In the genomic region with DNA sequence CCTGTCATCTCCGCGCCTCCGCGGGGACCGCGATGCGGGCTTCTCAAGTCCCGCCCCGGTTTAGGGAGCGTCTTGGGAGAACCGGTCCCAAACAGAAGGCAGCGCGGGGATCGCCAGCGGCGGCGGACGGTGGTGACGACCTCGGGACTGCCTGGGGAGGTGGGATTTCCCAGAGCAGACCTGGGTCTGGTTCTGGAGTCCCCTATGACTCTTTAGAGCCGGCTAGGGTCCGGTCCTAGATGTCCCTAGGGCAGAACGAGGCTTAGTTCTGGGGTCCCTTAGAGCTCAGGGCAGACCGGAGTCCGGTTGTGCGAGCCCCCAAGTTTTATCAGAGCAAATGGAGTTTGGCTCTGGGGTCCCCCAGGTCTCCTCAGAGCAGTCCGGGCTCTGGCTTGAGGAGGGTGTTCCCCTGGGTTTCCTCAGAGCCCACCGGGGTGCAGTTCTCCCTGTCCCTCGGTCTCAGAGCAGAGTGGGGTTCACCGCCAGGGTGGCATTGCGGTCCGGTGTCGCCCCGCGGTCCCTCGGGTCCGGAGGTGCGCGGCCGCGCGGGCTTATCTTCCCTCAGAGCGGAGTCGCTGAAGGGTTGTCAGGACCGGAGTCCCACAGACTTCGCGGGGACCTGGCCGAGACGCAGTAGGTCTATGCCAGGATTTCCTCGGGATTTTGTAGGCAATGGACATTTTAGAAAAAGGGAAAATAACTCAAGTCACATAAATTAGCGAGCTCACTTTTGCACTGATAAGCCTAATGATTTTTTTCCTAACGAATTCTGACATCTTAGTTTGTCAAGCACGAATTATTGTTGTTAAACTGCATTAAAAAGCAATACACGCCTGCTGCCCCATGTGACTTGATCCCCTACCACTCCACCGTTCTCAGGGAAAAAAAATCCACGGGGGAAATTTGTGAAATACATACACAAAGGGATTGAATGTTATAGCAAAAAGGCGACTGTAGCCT, we compare ENCODE assay signal across 8 mouse cellular contexts. TPM values are rescaled to one million over a fixed set of nuclear protein-coding genes. Genes with fewer than 3 reads are reported as not detected.
A peak's percentile ranks its signal among the peaks of the same experiment; 100 is the strongest.
DNase-seq lines count a peak whose midpoint lies in the region; ATAC-seq lines count a peak whose summit lies in the region.

No protein-coding gene starts in this region.

- no peaks in the 10 kb centered on the region for H3K36me3 ChIP-seq in intestine, embryonic 16.5 days (ENCODE audit: control insufficient read depth, insufficient read depth, low read length)
- no peaks in the 10 kb centered on the region for H3K36me3 ChIP-seq in liver, embryonic 16.5 days (ENCODE audit: control insufficient read depth, insufficient read depth)

- H3K4me1 ChIP-seq in intestine, embryonic 16.5 days (ENCODE audit: control insufficient read depth, insufficient read depth, low read length) = peaks cover 9% of the 10 kb centered on the region; the same call in 1 of the 2 replicates
- no peaks in the 10 kb centered on the region; the same call in none of the 2 replicates for H3K4me1 ChIP-seq in liver, embryonic 16.5 days (ENCODE audit: control insufficient read depth, low read depth, low read length)

- peak; percentile 58 for ATAC-seq in intestine, embryonic 16.5 days
- no peak for ATAC-seq in liver, embryonic 16.5 days (ENCODE audit: low read depth)

- H3K9me3 ChIP-seq in intestine, embryonic 16.5 days (ENCODE audit: control insufficient read depth, low read length) = no peaks in the 10 kb centered on the region
- no peaks in the 10 kb centered on the region for H3K9me3 ChIP-seq in liver, embryonic 16.5 days (replicated peaks; ENCODE audit: control insufficient read depth, low read length)

- peak overlapping the region; percentile 83 for H3K4me2 ChIP-seq in intestine, embryonic 16.5 days (ENCODE audit: low read depth, low read length)
- peak overlapping the region; percentile 62 for H3K4me2 ChIP-seq in liver, embryonic 16.5 days (ENCODE audit: low read depth, low read length)

- intact Hi-C loops in left cerebral cortex, postnatal 36 days (cut with DNase I) = loop anchor here (10.0 kb wide), 3 partner anchors 138 to 398 kb away; no protein-coding TSS in a partner anchor
- intact Hi-C loops in left cerebral cortex, postnatal 10 days (cut with DNase I) = loop anchor here (10.0 kb wide), 3 partner anchors 138 to 398 kb away; no protein-coding TSS in a partner anchor

- peaks cover 24% of the 10 kb centered on the region; the same call in 1 of the 2 replicates for H3K27me3 ChIP-seq in intestine, embryonic 16.5 days (replicated peaks; ENCODE audit: control insufficient read depth, insufficient read depth, low read length)
- peaks cover 64% of the 10 kb centered on the region for H3K27me3 ChIP-seq in liver, embryonic 16.5 days (ENCODE audit: control insufficient read depth, insufficient read depth, low read depth, low read length)

- DNase-seq in left cerebral cortex, postnatal 36 days (ENCODE audit: low spot score in 2 of 2) = peak; percentile 4 to 6
- DNase-seq in left cerebral cortex, postnatal 10 days (ENCODE audit: extremely low spot score in 1 of 2, low spot score in 2 of 2) = no peak
- DNase-seq in embryo, embryonic 10 days (ENCODE audit: low spot score) = peak; percentile 37
- peak; percentile 17 to 61 for DNase-seq in heart, adult 18-20 months
- peak; percentile 31 for DNase-seq in ovary, postnatal 36 days (ENCODE audit: low spot score)
- DNase-seq in c-Kit-positive CD71-positive TER-119-positive erythroid progenitor cells, embryonic 14.5 days (ENCODE audit: low spot score) = no peak

- WGBS in intestine, embryonic 16.5 days = under 1% methylated on average over 57 of the region's 57 CpGs
- WGBS in liver, embryonic 16.5 days (ENCODE audit: insufficient replicate concordance) = 1% methylated on average over 57 of the region's 57 CpGs

- peak overlapping the region; percentile 58 for H3K4me3 ChIP-seq in intestine, embryonic 16.5 days (ENCODE audit: low read length)
- peak overlapping the region; percentile 50 for H3K4me3 ChIP-seq in liver, embryonic 16.5 days (ENCODE audit: low read depth, low read length)

- H3K9ac ChIP-seq in intestine, embryonic 16.5 days (ENCODE audit: low read depth, low read length) = peak overlapping the region; percentile 64
- H3K9ac ChIP-seq in liver, embryonic 16.5 days (ENCODE audit: low read depth, low read length) = no peak overlapping the region

- no peak overlapping the region for H3K27ac ChIP-seq in intestine, embryonic 16.5 days (ENCODE audit: low read length)
- no peak overlapping the region for H3K27ac ChIP-seq in liver, embryonic 16.5 days (ENCODE audit: low read length)

RNA-seq across cellular contexts. Expression of a gene that starts 0.7 kb away (rescaled TPM):
- total RNA-seq in left cerebral cortex, postnatal 36 days (2021) = 1 to 10 TPM; 5.6 to 7.9 TPM
- 1 to 10 TPM; 6.1 to 8.8 TPM for total RNA-seq in left cerebral cortex, postnatal 10 days (2021)
- total RNA-seq in heart, adult 18-20 months (2021) = 1 to 10 TPM; 6.0 to 8.2 TPM
- polyA plus RNA-seq in intestine, embryonic 16.5 days (2015; fragmentation: Nextera tagmentation; extraction: Ambion mirVana) = 61.4 and 68.9 TPM in 2 replicates
- polyA plus RNA-seq in liver, embryonic 16.5 days (2015; fragmentation: Nextera tagmentation; extraction: Ambion mirVana) = 1.1 and 1.6 TPM in 2 replicates

RNA-seq across cellular contexts. Expression of a gene that starts 47.8 kb away (rescaled TPM):
- 1 to 10 TPM; 1.8 to 2.0 TPM for total RNA-seq in left cerebral cortex, postnatal 36 days (2021)
- total RNA-seq in left cerebral cortex, postnatal 10 days (2021) = 1 to 10 TPM; 1.9 to 2.4 TPM
- total RNA-seq in heart, adult 18-20 months (2021) = under 1 TPM; 0.15 to 0.17 TPM
- polyA plus RNA-seq in intestine, embryonic 16.5 days (2015; fragmentation: Nextera tagmentation; extraction: Ambion mirVana) = 1.1 TPM in 2 replicates
- 7.5 and 9.0 TPM in 2 replicates for polyA plus RNA-seq in liver, embryonic 16.5 days (2015; fragmentation: Nextera tagmentation; extraction: Ambion mirVana)

Comparison
In these comparisons a context has a peak if more than half of its experiments do, and no peak if none do; other contexts are left out.
1. DNase-seq: peak in left cerebral cortex, postnatal 36 days (2 of 2), embryo, embryonic 10 days (single experiment), heart, adult 18-20 months (2 of 2) and ovary, postnatal 36 days (single experiment); none in left cerebral cortex, postnatal 10 days (0 of 2) and c-Kit-positive CD71-positive TER-119-positive erythroid progenitor cells, embryonic 14.5 days (single experiment).